Mouse (Mus musculus) forebrain, postnatal 0 days (tissue): Measurements from ENCODE around the gene Plekhb2. TPM values are rescaled to one million over a fixed set of nuclear protein-coding genes. Genes with fewer than 3 reads are reported as not detected.

Experiments used
- ATAC-seq: fragments of 200-750 bp; cut with Nextera tagmentation; 2 replicates; pipeline ENCODE4 v1.8.0; 2017; ENCODE audit warnings: mild to moderate bottlenecking, moderate library complexity
- DNase-seq: peaks from one replicate; pipeline ENCODE4 v3.0.0-alpha.2; 2015
- H3K27ac ChIP-seq: fragments of 300-500 bp; sonication (generic); 2 replicates; pipeline ENCODE4 v1.5.1; 2014; ENCODE audit warnings: low read depth, mild to moderate bottlenecking, antibody characterized with exemption, low read length, moderate library complexity, mixed read lengths
- H3K27me3 ChIP-seq: fragments of 300-500 bp; sonication (generic); 2 replicates; pipeline ENCODE4 v1.6.1; 2014; ENCODE audit warnings: mild to moderate bottlenecking, low read length, mixed read lengths; ENCODE audit not compliant: insufficient read depth
- H3K36me3 ChIP-seq: fragments of 300-500 bp; sonication (generic); 2 replicates; pipeline ENCODE4 v1.6.1; 2014; ENCODE audit warnings: mild to moderate bottlenecking, moderate library complexity; ENCODE audit not compliant: insufficient read depth
- H3K4me1 ChIP-seq: fragments of 300-500 bp; sonication (generic); 2 replicates; pipeline ENCODE4 v1.6.1; 2014; ENCODE audit warnings: antibody characterized with exemption; ENCODE audit not compliant: insufficient read depth
- H3K4me2 ChIP-seq: fragments of 300-500 bp; sonication (generic); 2 replicates; pipeline ENCODE4 v1.6.1; 2014; ENCODE audit warnings: low read depth, mild to moderate bottlenecking, moderate library complexity
- H3K4me3 ChIP-seq: fragments of 300-500 bp; sonication (generic); 2 replicates; pipeline ENCODE4 v1.5.1; 2014; ENCODE audit warnings: low read depth, low read length, mixed read lengths
- H3K9ac ChIP-seq: fragments of 300-500 bp; sonication (generic); 2 replicates; pipeline ENCODE4 v1.6.1; 2014; ENCODE audit warnings: mild to moderate bottlenecking
- H3K9me3 ChIP-seq: fragments of 300-500 bp; sonication (generic); 2 replicates; pipeline ENCODE4 v1.6.1; 2016; ENCODE audit warnings: low read length
- CTCF ChIP-seq: sonication (generic); IDR thresholded peaks from 2 replicates; pipeline ENCODE4 v1.5.1; 2016; ENCODE audit warnings: antibody characterized with exemption, control low read depth, low read depth
- WGBS: fragments of 180-500 bp; shearing (Covaris S2); extraction: QIAGEN DNeasy Blood & Tissue Kit; methylation state at CpG from one replicate; pipeline ENCODE4 v1.1.7; 2014; 5-methylcytosine and 5-hydroxymethylcytosine counted together
- polyA plus RNA-seq: library from polyadenylated mRNA; unstranded; fragments of >200 nt; fragmentation: Nextera tagmentation; extraction: Ambion mirVana; gene quantifications from 2 replicates; pipeline ENCODE4 v1.2.1, GENCODE M21; 2015
- total RNA-seq: library from RNA; depleted of rRNA; stranded (reverse); fragments of >200 nt; gene quantifications from 2 replicates; pipeline ENCODE4 v1.2.3, GENCODE M21; 2014

The Plekhb2 gene
- total and polyA plus RNA-seq, 2 experiments from 2014 or later: 80.5 to 86.1 TPM

- H3K27ac ChIP-seq: no peak overlapping the region
- no peak for ATAC-seq
Measured at GRCm38 (mm10) chr1:34831381-34831780, 18.4 kb upstream of the Plekhb2 start.

GRCm38 (mm10) chr1:34834904-34835303 is 14.9 kb upstream of the Plekhb2 start:
- no peak overlapping the region for H3K9ac ChIP-seq
- no peak overlapping the region for H3K27ac ChIP-seq
- no peak for DNase-seq
- no peaks in the 10 kb centered on the region for H3K9me3 ChIP-seq
- no peak overlapping the region for H3K4me3 ChIP-seq
- no peaks in the 10 kb centered on the region for H3K4me1 ChIP-seq
- peaks cover 21% of the 10 kb centered on the region for H3K36me3 ChIP-seq
- ATAC-seq: no peak
- H3K4me2 ChIP-seq: no peak overlapping the region
- 87% methylated on average over 2 of the region's 2 CpGs for WGBS
- no peaks in the 10 kb centered on the region for H3K27me3 ChIP-seq
- no peak for TF ChIP-seq CTCF

More at GRCm38 (mm10) chr1:34831381-34831780, 18.4 kb upstream of the Plekhb2 start:
- Histone ChIP-seq H3K27me3 (no peaks in the 10 kb centered on the region), H3K9me3 (no peaks in the 10 kb centered on the region), H3K4me3 (no peak overlapping the region), H3K4me2 (no peak overlapping the region), H3K9ac (no peak overlapping the region), H3K4me1 (no peaks in the 10 kb centered on the region), H3K36me3 (peaks cover 37% of the 10 kb centered on the region)
- DNase-seq: no peak
- TF ChIP-seq CTCF: no peak
- 83% methylated on average over 1 of the region's 1 CpGs for WGBS

- Histone ChIP-seq H3K27me3 (no peaks in the 10 kb centered on the region), H3K9me3 (no peaks in the 10 kb centered on the region), H3K4me1 (peaks cover 18% of the 10 kb centered on the region; the same call in 1 of the 2 replicates), H3K27ac (no peak overlapping the region), H3K9ac (no peak overlapping the region), H3K36me3 (peaks cover 17% of the 10 kb centered on the region), H3K4me3 (no peak overlapping the region), H3K4me2 (no peak overlapping the region)
- ATAC-seq (no peak), DNase-seq (no peak)
- 41% methylated on average over 6 of the region's 6 CpGs for WGBS
- TF ChIP-seq CTCF: no peak
Measured at GRCm38 (mm10) chr1:34837951-34838689, 11.7 kb upstream of the Plekhb2 start.

DNA sequence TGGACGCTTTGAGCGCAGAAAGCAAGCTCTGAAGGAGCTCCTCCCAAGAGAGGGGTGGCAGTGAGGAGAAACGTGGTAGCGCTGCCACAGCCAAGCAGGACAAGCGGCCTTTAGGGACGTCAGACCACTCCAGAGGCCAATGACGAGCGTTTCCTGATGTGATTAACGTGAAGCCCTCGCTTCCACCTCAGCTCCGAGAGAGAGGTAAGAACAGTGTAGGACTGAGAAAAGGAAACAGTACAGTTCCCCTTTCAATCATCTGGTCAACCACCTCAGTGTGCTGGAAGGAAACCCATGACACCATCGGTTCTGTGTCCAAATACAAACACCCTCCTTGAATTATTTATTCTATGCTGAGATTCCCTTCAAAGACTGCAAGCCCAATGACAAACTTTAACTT is 10.5 kb upstream of the Plekhb2 start:
- Histone ChIP-seq H3K36me3 (peaks cover 15% of the 10 kb centered on the region), H3K9ac (no peak overlapping the region), H3K4me1 (peaks cover 18% of the 10 kb centered on the region; the same call in 1 of the 2 replicates), H3K9me3 (no peaks in the 10 kb centered on the region), H3K4me2 (no peak overlapping the region), H3K27ac (no peak overlapping the region), H3K4me3 (no peak overlapping the region), H3K27me3 (no peaks in the 10 kb centered on the region)
- no peak for ATAC-seq
- no peak for TF ChIP-seq CTCF
- WGBS: 73% methylated on average over 12 of the region's 12 CpGs
- DNase-seq: no peak

DNA sequence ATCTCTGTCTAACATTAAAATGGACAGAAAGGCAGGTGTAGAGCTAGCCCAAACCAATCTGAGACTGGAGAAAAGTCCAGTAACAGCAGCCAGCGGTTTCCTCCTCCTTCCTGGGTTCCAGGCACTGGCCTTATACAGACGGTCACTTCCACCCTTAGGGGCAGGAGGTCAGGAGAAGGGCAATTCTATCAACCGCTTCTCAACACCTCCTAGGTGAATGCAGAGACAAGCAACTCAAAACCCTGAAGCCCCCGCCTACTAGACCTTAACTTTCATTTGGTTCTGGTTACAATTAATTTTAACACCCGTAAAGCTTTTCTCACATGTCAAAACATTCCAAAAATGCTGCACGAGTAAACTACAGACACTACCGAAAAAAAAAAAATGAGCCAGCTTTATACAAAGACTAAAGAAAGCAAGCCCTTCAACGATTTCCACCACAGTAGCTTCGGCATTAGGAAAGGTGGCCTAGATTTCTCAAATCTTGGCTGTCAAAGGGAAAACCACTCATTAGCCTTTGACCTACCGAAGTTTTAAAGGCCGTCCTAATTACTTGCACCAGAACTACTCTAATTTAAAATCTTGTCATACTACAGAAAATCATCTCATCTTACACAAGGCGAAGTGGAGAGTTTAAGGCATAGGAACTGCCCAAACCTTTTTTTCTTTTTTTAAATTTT is 7.9 kb upstream of the Plekhb2 start:
- under 1% methylated on average over 12 of the region's 12 CpGs for WGBS
- DNase-seq (peak; percentile 37), ATAC-seq (no peak)
- peak overlapping the region; percentile 90 for H3K4me2 ChIP-seq
- no peaks in the 10 kb centered on the region for H3K27me3 ChIP-seq
- no peaks in the 10 kb centered on the region for H3K9me3 ChIP-seq
- peak overlapping the region; percentile 98 for H3K27ac ChIP-seq
- no peaks in the 10 kb centered on the region; the same call in 1 of the 2 replicates for H3K36me3 ChIP-seq
- H3K9ac ChIP-seq: peak overlapping the region; percentile 92
- no peak for TF ChIP-seq CTCF
- H3K4me3 ChIP-seq: peak overlapping the region; percentile 84
- peaks cover 18% of the 10 kb centered on the region; the same call in 1 of the 2 replicates for H3K4me1 ChIP-seq

GRCm38 (mm10) chr1:34842389-34842861 is 7.4 kb upstream of the Plekhb2 start:
- Histone ChIP-seq H3K36me3 (no peaks in the 10 kb centered on the region), H3K4me3 (peak overlapping the region; percentile 84), H3K27me3 (no peaks in the 10 kb centered on the region), H3K4me1 (peaks cover 18% of the 10 kb centered on the region; the same call in 1 of the 2 replicates), H3K9me3 (no peaks in the 10 kb centered on the region), H3K4me2 (peak overlapping the region; percentile 90), H3K9ac (peak overlapping the region; percentile 92), H3K27ac (peak overlapping the region; percentile 98)
- DNase-seq (peak; percentile 78), ATAC-seq (peak; percentile 92)
- WGBS: under 1% methylated on average over 44 of the region's 51 CpGs
- no peak for TF ChIP-seq CTCF
